Mouse (Mus musculus) neural tube, embryonic 13.5 days (tissue): ENCODE measurements around the gene Itgav. TPM values are rescaled to one million over a fixed set of nuclear protein-coding genes. Genes with fewer than 3 reads are reported as not detected.

Experiments used
- ATAC-seq: fragments of 200-750 bp; cut with Nextera tagmentation; 2 replicates; pipeline ENCODE4 v1.8.0; 2017; ENCODE audit warnings: low read depth, mild to moderate bottlenecking, moderate TSS enrichment, moderate library complexity
- H3K27ac ChIP-seq: fragments of 300-500 bp; sonication (generic); replicated peaks from 2 replicates; pipeline ENCODE4 v1.5.1; 2015; ENCODE audit warnings: moderate library complexity, mild to moderate bottlenecking, inconsistent platforms
- H3K27me3 ChIP-seq: fragments of 300-500 bp; sonication (generic); 2 replicates; pipeline ENCODE4 v1.6.1; 2015; ENCODE audit warnings: mild to moderate bottlenecking, inconsistent platforms
- H3K36me3 ChIP-seq: fragments of 300-500 bp; sonication (generic); 2 replicates; pipeline ENCODE4 v1.6.1; 2015; ENCODE audit warnings: mild to moderate bottlenecking, inconsistent platforms
- H3K4me1 ChIP-seq: fragments of 300-500 bp; sonication (generic); replicated peaks from 2 replicates; pipeline ENCODE4 v1.6.1; 2015; ENCODE audit warnings: inconsistent platforms
- H3K4me2 ChIP-seq: fragments of 300-500 bp; sonication (generic); 2 replicates; pipeline ENCODE4 v1.6.1; 2015; ENCODE audit warnings: inconsistent platforms, mild to moderate bottlenecking, moderate library complexity
- H3K4me3 ChIP-seq: fragments of 300-500 bp; sonication (generic); 2 replicates; pipeline ENCODE4 v1.5.1; 2015; ENCODE audit warnings: mild to moderate bottlenecking, inconsistent platforms
- H3K9ac ChIP-seq: fragments of 300-500 bp; sonication (generic); 2 replicates; pipeline ENCODE4 v1.6.1; 2015; ENCODE audit warnings: moderate library complexity, mild to moderate bottlenecking, inconsistent platforms
- H3K9me3 ChIP-seq: fragments of 300-500 bp; sonication (generic); 2 replicates; pipeline ENCODE4 v1.6.1; 2016; ENCODE audit warnings: inconsistent platforms
- WGBS: fragments of 180-500 bp; shearing (Covaris S2); methylation state at CpG from one replicate; pipeline ENCODE4 v1.1.7; 2015; 5-methylcytosine and 5-hydroxymethylcytosine counted together
- polyA plus RNA-seq: library from polyadenylated mRNA; unstranded; fragments of >200 nt; fragmentation: Nextera tagmentation; extraction: Ambion mirVana; gene quantifications from 2 replicates; pipeline ENCODE4 v1.2.1, GENCODE M21; 2015

Gene Itgav
- 32.7 and 36.2 TPM in 2 replicates for polyA plus RNA-seq

- peak within 1 kb of the TSS; percentile 90 for H3K27ac ChIP-seq
- WGBS = under 1% methylated on average over 68 of the region's 84 CpGs
- H3K4me2 ChIP-seq = peak within 1 kb of the TSS; percentile 94
- H3K27me3 ChIP-seq = no peaks in the 10 kb centered on the region; the same call in none of the 2 replicates
- peaks cover 27% of the 10 kb centered on the region for H3K4me1 ChIP-seq
- peak; percentile 97 for ATAC-seq
- no peaks in the 10 kb centered on the region for H3K9me3 ChIP-seq
- H3K36me3 ChIP-seq = no peaks in the 10 kb centered on the region
- H3K9ac ChIP-seq = peak within 1 kb of the TSS; percentile 83
- H3K4me3 ChIP-seq = peak within 1 kb of the TSS; percentile 82
Measured at GRCm38 (mm10) chr2:83723921-83724826, at the start of gene Itgav. Itgav (plus strand) TSS chr2:83724397.

GRCm38 (mm10) chr2:83674421-83674820 lies 49.8 kb upstream of the Itgav start:
- ATAC-seq = peak; percentile 65; the same call in 1 of the 2 replicates
- H3K4me2 ChIP-seq = no peak overlapping the region

GRCm38 (mm10) chr2:83674896-83675295 lies 49.3 kb upstream of the Itgav start:
- H3K4me2 ChIP-seq = no peak overlapping the region
- no peak for ATAC-seq
- H3K9me3 ChIP-seq = no peaks in the 10 kb centered on the region
- 76% methylated on average over 9 of the region's 9 CpGs for WGBS
- H3K27me3 ChIP-seq = no peaks in the 10 kb centered on the region
- no peak overlapping the region for H3K27ac ChIP-seq
- no peak overlapping the region for H3K4me3 ChIP-seq
- H3K4me1 ChIP-seq = peaks cover 13% of the 10 kb centered on the region
- H3K36me3 ChIP-seq = peaks cover 15% of the 10 kb centered on the region
- no peak overlapping the region for H3K9ac ChIP-seq

More at GRCm38 (mm10) chr2:83674421-83674820, 49.8 kb upstream of the Itgav start:
- no peak overlapping the region for H3K4me3 ChIP-seq
- H3K9ac ChIP-seq = no peak overlapping the region
- H3K27me3 ChIP-seq = no peaks in the 10 kb centered on the region
- no peak overlapping the region for H3K27ac ChIP-seq
- H3K4me1 ChIP-seq = peaks cover 13% of the 10 kb centered on the region
- no peaks in the 10 kb centered on the region for H3K9me3 ChIP-seq
- 56% methylated on average over 7 of the region's 7 CpGs for WGBS
- peaks cover 15% of the 10 kb centered on the region for H3K36me3 ChIP-seq

GRCm38 (mm10) chr2:83675681-83676080 lies 48.5 kb upstream of the Itgav start:
- no peak for ATAC-seq
- Histone ChIP-seq H3K27me3 (no peaks in the 10 kb centered on the region), H3K36me3 (peaks cover 12% of the 10 kb centered on the region)

GRCm38 (mm10) chr2:83676226-83676870 lies 47.8 kb upstream of the Itgav start:
- Histone ChIP-seq H3K27me3 (no peaks in the 10 kb centered on the region), H3K9ac (no peak overlapping the region), H3K27ac (no peak overlapping the region), H3K4me2 (no peak overlapping the region), H3K36me3 (peaks cover 12% of the 10 kb centered on the region), H3K9me3 (no peaks in the 10 kb centered on the region), H3K4me1 (peaks cover 21% of the 10 kb centered on the region), H3K4me3 (no peak overlapping the region)
- no peak for ATAC-seq
- 82% methylated on average over 4 of the region's 4 CpGs for WGBS

More at GRCm38 (mm10) chr2:83675681-83676080, 48.5 kb upstream of the Itgav start:
- Histone ChIP-seq H3K4me1 (peaks cover 14% of the 10 kb centered on the region), H3K4me3 (no peak overlapping the region), H3K4me2 (no peak overlapping the region), H3K9ac (no peak overlapping the region), H3K9me3 (no peaks in the 10 kb centered on the region), H3K27ac (no peak overlapping the region)
- 52% methylated on average over 5 of the region's 5 CpGs for WGBS

GRCm38 (mm10) chr2:83681332-83681731 lies 42.9 kb upstream of the Itgav start:
- Histone ChIP-seq H3K4me3 (no peak overlapping the region), H3K27ac (peak overlapping the region; percentile 55; the same call in 1 of the 2 replicates), H3K9ac (no peak overlapping the region), H3K27me3 (no peaks in the 10 kb centered on the region), H3K4me1 (peaks cover 11% of the 10 kb centered on the region; the same call in 1 of the 2 replicates), H3K36me3 (no peaks in the 10 kb centered on the region), H3K9me3 (no peaks in the 10 kb centered on the region), H3K4me2 (no peak overlapping the region)
- ATAC-seq = peak; percentile 77
- 32% methylated on average over 8 of the region's 8 CpGs for WGBS

- Histone ChIP-seq H3K9ac (no peak overlapping the region), H3K4me2 (no peak overlapping the region), H3K36me3 (no peaks in the 10 kb centered on the region), H3K27me3 (no peaks in the 10 kb centered on the region), H3K4me3 (no peak overlapping the region), H3K9me3 (no peaks in the 10 kb centered on the region), H3K4me1 (peaks cover 11% of the 10 kb centered on the region; the same call in 1 of the 2 replicates), H3K27ac (0 out of 2 replicates have a peak overlapping the region, but pooled peaks have one; percentile 20)
- peak; percentile 90 for ATAC-seq
- WGBS = 14% methylated on average over 6 of the region's 6 CpGs
Measured at GRCm38 (mm10) chr2:83681785-83682184, 42.4 kb upstream of the Itgav start.

- peaks cover 11% of the 10 kb centered on the region; the same call in 1 of the 2 replicates for H3K4me1 ChIP-seq
- no peak overlapping the region for H3K9ac ChIP-seq
- no peaks in the 10 kb centered on the region for H3K27me3 ChIP-seq
- H3K9me3 ChIP-seq = no peaks in the 10 kb centered on the region
- ATAC-seq = peak; percentile 10; the same call in 1 of the 2 replicates
- WGBS = 17% methylated on average over 8 of the region's 8 CpGs
- H3K4me2 ChIP-seq = no peak overlapping the region
- no peak overlapping the region for H3K4me3 ChIP-seq
- no peaks in the 10 kb centered on the region for H3K36me3 ChIP-seq
- no peak overlapping the region for H3K27ac ChIP-seq
Measured at GRCm38 (mm10) chr2:83682282-83682681, 41.9 kb upstream of the Itgav start.

GRCm38 (mm10) chr2:83683731-83684519 lies 40.3 kb upstream of the Itgav start:
- peaks cover 7% of the 10 kb centered on the region; the same call in 1 of the 2 replicates for H3K9me3 ChIP-seq
- WGBS = 80% methylated on average over 9 of the region's 9 CpGs
- H3K4me1 ChIP-seq = peaks cover 11% of the 10 kb centered on the region; the same call in 1 of the 2 replicates
- no peak overlapping the region for H3K9ac ChIP-seq
- H3K27ac ChIP-seq = no peak overlapping the region
- H3K36me3 ChIP-seq = no peaks in the 10 kb centered on the region
- no peak for ATAC-seq
- H3K4me2 ChIP-seq = no peak overlapping the region
- no peaks in the 10 kb centered on the region for H3K27me3 ChIP-seq
- no peak overlapping the region for H3K4me3 ChIP-seq

GRCm38 (mm10) chr2:83684691-83685090 lies 39.5 kb upstream of the Itgav start:
- H3K9ac ChIP-seq = no peak overlapping the region
- no peak overlapping the region for H3K4me3 ChIP-seq
- H3K27ac ChIP-seq = no peak overlapping the region
- peaks cover 11% of the 10 kb centered on the region; the same call in 1 of the 2 replicates for H3K9me3 ChIP-seq
- WGBS = 80% methylated on average over 8 of the region's 8 CpGs
- H3K36me3 ChIP-seq = peaks cover 5% of the 10 kb centered on the region; the same call in 1 of the 2 replicates
- H3K4me2 ChIP-seq = no peak overlapping the region
- peaks cover 11% of the 10 kb centered on the region; the same call in 1 of the 2 replicates for H3K4me1 ChIP-seq
- no peak for ATAC-seq
- no peaks in the 10 kb centered on the region for H3K27me3 ChIP-seq

GRCm38 (mm10) chr2:83690372-83690771 lies 33.8 kb upstream of the Itgav start:
- H3K27ac ChIP-seq = no peak overlapping the region

More at GRCm38 (mm10) chr2:83690372-83690771, 33.8 kb upstream of the Itgav start:
- WGBS = 70% methylated on average over 2 of the region's 2 CpGs
- H3K27me3 ChIP-seq = no peaks in the 10 kb centered on the region
- peaks cover 5% of the 10 kb centered on the region; the same call in 1 of the 2 replicates for H3K36me3 ChIP-seq
- ATAC-seq = no peak
- peaks cover 16% of the 10 kb centered on the region for H3K4me1 ChIP-seq
- H3K4me3 ChIP-seq = no peak overlapping the region
- H3K9ac ChIP-seq = no peak overlapping the region
- peaks cover 11% of the 10 kb centered on the region; the same call in 1 of the 2 replicates for H3K9me3 ChIP-seq
- H3K4me2 ChIP-seq = no peak overlapping the region
